Mouse (Mus musculus) liver, embryonic 14.5 days (tissue): ENCODE results near the gene Ces2e. TPM values are rescaled to one million over a fixed set of nuclear protein-coding genes. Genes with fewer than 3 reads are reported as not detected.

Experiments used
- ATAC-seq: fragments of 200-750 bp; cut with Nextera tagmentation; 2 replicates; pipeline ENCODE4 v1.8.0; 2017; ENCODE audit warnings: moderate number of reproducible peaks, mild to moderate bottlenecking, moderate library complexity; ENCODE audit not compliant: insufficient read depth
- DNase-seq, 3 experiments: peaks; one replicate each; pipeline ENCODE4 v3.0.0-alpha.2; 2012 to 2013; ENCODE audit warnings: low read depth in 3 of 3, low spot score in 3 of 3
- H3K27ac ChIP-seq: fragments of 300-500 bp; sonication (generic); 2 replicates; pipeline ENCODE4 v1.5.1; 2014; ENCODE audit warnings: moderate library complexity, mild to moderate bottlenecking, control low read depth, inconsistent platforms
- H3K27me3 ChIP-seq: fragments of 300-500 bp; sonication (generic); 2 replicates; pipeline ENCODE4 v1.6.1; 2014; ENCODE audit warnings: mild to moderate bottlenecking, low read length, moderate library complexity; ENCODE audit not compliant: control insufficient read depth, insufficient read depth
- H3K36me3 ChIP-seq: fragments of 300-500 bp; sonication (generic); replicated peaks from 2 replicates; pipeline ENCODE4 v1.6.1; 2014; ENCODE audit warnings: low read depth; ENCODE audit not compliant: control insufficient read depth, insufficient read depth
- H3K4me1 ChIP-seq, 2 experiments: fragments of 200-500 bp in 1 of 2; fragments of 300-500 bp in 1 of 2; sonication (generic) in 1 of 2; replicated peaks; 2 replicates each; pipeline ENCODE4 v1.6.1; 2012 to 2014; ENCODE audit warnings: antibody characterized with exemption in 1 of 2, inconsistent platforms in 1 of 2, low read length in 1 of 2; ENCODE audit not compliant: control insufficient read depth in 2 of 2, insufficient read depth in 2 of 2
- H3K4me2 ChIP-seq: fragments of 300-500 bp; sonication (generic); 2 replicates; pipeline ENCODE4 v1.6.1; 2014; ENCODE audit warnings: low read depth, mild to moderate bottlenecking, control low read depth, moderate library complexity
- H3K4me3 ChIP-seq, 2 experiments: fragments of 200-500 bp in 1 of 2; fragments of 300-500 bp in 1 of 2; sonication (generic) in 1 of 2; 2 replicates each; pipeline ENCODE4 v1.5.1; 2012 to 2014; ENCODE audit warnings: low read depth in 2 of 2, low read length in 2 of 2, mild to moderate bottlenecking in 2 of 2, control low read depth in 1 of 2, inconsistent platforms in 1 of 2, moderate library complexity in 1 of 2; ENCODE audit not compliant: insufficient read depth in 1 of 2
- H3K9ac ChIP-seq: fragments of 300-500 bp; sonication (generic); replicated peaks from 2 replicates; pipeline ENCODE4 v1.6.1; 2014; ENCODE audit warnings: mild to moderate bottlenecking, control low read depth, moderate library complexity
- H3K9me3 ChIP-seq: fragments of 300-500 bp; sonication (generic); 2 replicates; pipeline ENCODE4 v1.6.1; 2016; ENCODE audit warnings: low read length, mixed read lengths; ENCODE audit not compliant: control insufficient read depth
- CTCF ChIP-seq: IDR thresholded peaks from 2 replicates; pipeline ENCODE4 v1.5.1; 2016; ENCODE audit warnings: antibody characterized with exemption, low read depth, control low read depth
- EP300 ChIP-seq: IDR thresholded peaks from 2 replicates; pipeline ENCODE4 v1.6.1; 2016; ENCODE audit warnings: antibody characterized with exemption, low read depth
- WGBS: fragments of 180-500 bp; shearing (Covaris S2); extraction: QIAGEN DNeasy Blood & Tissue Kit; methylation state at CpG from one replicate; pipeline ENCODE4 v1.1.7; 2014; ENCODE audit not compliant: insufficient replicate concordance; 5-methylcytosine and 5-hydroxymethylcytosine counted together
- polyA plus RNA-seq, 2 experiments: library from polyadenylated mRNA; depleted of rRNA in 1 of 2; stranded (reverse) in 1 of 2; unstranded in 1 of 2; fragments of >200 nt; fragmentation: Nextera tagmentation in 1 of 2; extraction: Ambion mirVana in 1 of 2; gene quantifications; 2 replicates each; pipeline versions ENCODE4 v1.2.1 to v1.2.3; 2012 to 2014

Gene Ces2e
- polyA plus RNA-seq, 2 experiments = 1.6 to 2.1 TPM

DNA sequence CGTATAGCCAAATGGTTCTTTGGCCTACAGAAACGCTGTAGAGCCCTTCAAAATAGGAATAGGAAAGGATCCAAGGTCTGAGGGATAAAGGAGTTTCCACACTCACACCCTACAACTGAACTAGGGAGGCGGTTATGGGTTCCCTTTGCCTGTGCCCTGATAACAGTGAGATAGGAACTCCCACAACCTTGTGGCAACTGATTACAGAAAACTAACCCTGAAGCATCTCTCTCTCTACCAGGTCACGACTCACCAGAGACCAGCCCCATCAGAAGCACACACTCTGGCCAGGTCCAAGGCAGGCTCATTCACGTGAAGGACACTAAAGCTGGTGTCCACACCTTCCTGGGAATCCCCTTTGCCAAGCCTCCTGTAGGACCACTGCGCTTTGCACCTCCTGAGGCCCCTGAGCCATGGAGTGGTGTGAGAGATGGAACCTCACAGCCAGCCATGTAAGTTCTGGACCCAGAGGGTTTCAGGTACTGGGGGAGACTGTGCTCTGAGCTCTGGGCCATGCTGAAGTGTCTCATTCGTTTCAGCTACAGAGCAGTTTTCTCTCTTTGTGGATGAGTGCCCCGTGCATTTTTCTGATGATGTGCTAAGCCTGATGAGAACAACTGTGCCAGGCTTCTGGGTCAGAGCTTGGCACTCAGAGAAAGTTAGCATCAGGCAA, 36.3 kb downstream of the Ces2e start:
- Histone ChIP-seq H3K4me1 (peaks cover 14 to 18% of the 10 kb centered on the region in 2 experiments), H3K9ac (peak overlapping the region; percentile 88), H3K36me3 (peaks cover 32% of the 10 kb centered on the region), H3K9me3 (no peaks in the 10 kb centered on the region), H3K27ac (peak overlapping the region; percentile 93), H3K4me3 (peak overlapping the region; percentile 78 to 84), H3K27me3 (no peaks in the 10 kb centered on the region), H3K4me2 (peak overlapping the region; percentile 72)
- peak; percentile 97 for TF ChIP-seq EP300
- no peak for TF ChIP-seq CTCF
- DNase-seq (peak; percentile 76 to 79 (median 79)), ATAC-seq (peak; percentile 97)
- WGBS = 27% methylated on average over 8 of the region's 8 CpGs

GRCm38 (mm10) chr8:104963375-104963894, 37.4 kb downstream of the Ces2e start:
- ATAC-seq = no peak

GRCm38 (mm10) chr8:104984126-104984525, 58.1 kb downstream of the Ces2e start:
- no peak overlapping the region for H3K4me2 ChIP-seq
- ATAC-seq = no peak
- H3K27ac ChIP-seq = no peak overlapping the region
- no peaks in the 10 kb centered on the region for H3K4me1 ChIP-seq
- H3K36me3 ChIP-seq = no peaks in the 10 kb centered on the region
- H3K4me3 ChIP-seq = no peak overlapping the region
- DNase-seq = no peak
- H3K27me3 ChIP-seq = no peaks in the 10 kb centered on the region
- WGBS = 73% methylated on average over 5 of the region's 5 CpGs
- TF ChIP-seq CTCF (no peak), EP300 (no peak)
- H3K9me3 ChIP-seq = no peaks in the 10 kb centered on the region
- H3K9ac ChIP-seq = no peak overlapping the region

More at GRCm38 (mm10) chr8:104963375-104963894, 37.4 kb downstream of the Ces2e start:
- no peaks in the 10 kb centered on the region for H3K9me3 ChIP-seq
- 56% methylated on average over 4 of the region's 4 CpGs for WGBS
- H3K27ac ChIP-seq = peak overlapping the region; percentile 86
- peak overlapping the region; percentile 72 for H3K4me2 ChIP-seq
- peaks cover 42% of the 10 kb centered on the region for H3K36me3 ChIP-seq
- H3K9ac ChIP-seq = peak overlapping the region; percentile 88
- H3K4me3 ChIP-seq = peak overlapping the region; percentile 78 to 84
- TF ChIP-seq EP300 (no peak), CTCF (no peak)
- no peaks in the 10 kb centered on the region for H3K27me3 ChIP-seq
- peaks cover 14 to 18% of the 10 kb centered on the region in 2 experiments for H3K4me1 ChIP-seq
- DNase-seq = no peak

Other genes starting within 250 kb of the Ces2e start
- gene Ces2a, start 192.3 kb upstream of the Ces2e start, polyA plus RNA-seq (2012; rRNA removed) = 10.6 and 11.3 TPM in 2 replicates
- 9.9 and 12.1 TPM in 2 replicates for gene Ces2a, start 192.3 kb upstream of the Ces2e start, polyA plus RNA-seq (2014; fragmentation: Nextera tagmentation; extraction: Ambion mirVana)
- 0.10 and 0.16 TPM in 2 replicates for gene Ces2b, start 94.7 kb upstream of the Ces2e start, polyA plus RNA-seq (2012; rRNA removed)
- gene Ces2b, start 94.7 kb upstream of the Ces2e start, polyA plus RNA-seq (2014; fragmentation: Nextera tagmentation; extraction: Ambion mirVana) = 0.23 and 0.27 TPM in 2 replicates
- gene Ces2c, start 79.2 kb upstream of the Ces2e start, polyA plus RNA-seq (2012; rRNA removed) = 0.11 and 0.18 TPM in 2 replicates
- 0.06 TPM in 1 of 2 replicates, not detected in the other for gene Ces2c, start 79.2 kb upstream of the Ces2e start, polyA plus RNA-seq (2014; fragmentation: Nextera tagmentation; extraction: Ambion mirVana)
- gene Ces2f, start 21.1 kb downstream of the Ces2e start, polyA plus RNA-seq (2012; rRNA removed) = not detected in 2 replicates
- not detected in 2 replicates for gene Ces2f, start 21.1 kb downstream of the Ces2e start, polyA plus RNA-seq (2014; fragmentation: Nextera tagmentation; extraction: Ambion mirVana)
- gene Ces2g, start 35.5 kb downstream of the Ces2e start, polyA plus RNA-seq (2012; rRNA removed) = 21.3 and 21.5 TPM in 2 replicates
- 19.7 and 21.1 TPM in 2 replicates for gene Ces2g, start 35.5 kb downstream of the Ces2e start, polyA plus RNA-seq (2014; fragmentation: Nextera tagmentation; extraction: Ambion mirVana)
- gene Ces2h, start 74.6 kb downstream of the Ces2e start, polyA plus RNA-seq (2012; rRNA removed) = not detected in 2 replicates
- not detected in 2 replicates for gene Ces2h, start 74.6 kb downstream of the Ces2e start, polyA plus RNA-seq (2014; fragmentation: Nextera tagmentation; extraction: Ambion mirVana)
- 0.18 and 0.22 TPM in 2 replicates for gene Ces3a, start 122.3 kb downstream of the Ces2e start, polyA plus RNA-seq (2012; rRNA removed)
- 0.14 and 0.23 TPM in 2 replicates for gene Ces3a, start 122.3 kb downstream of the Ces2e start, polyA plus RNA-seq (2014; fragmentation: Nextera tagmentation; extraction: Ambion mirVana)
- not detected in 2 replicates for gene Ces3b, start 157.5 kb downstream of the Ces2e start, polyA plus RNA-seq (2012; rRNA removed)
- not detected in 2 replicates for gene Ces3b, start 157.5 kb downstream of the Ces2e start, polyA plus RNA-seq (2014; fragmentation: Nextera tagmentation; extraction: Ambion mirVana)
- gene Ces4a, start 205.5 kb downstream of the Ces2e start, polyA plus RNA-seq (2012; rRNA removed) = not detected in 2 replicates
- not detected in 2 replicates for gene Ces4a, start 205.5 kb downstream of the Ces2e start, polyA plus RNA-seq (2014; fragmentation: Nextera tagmentation; extraction: Ambion mirVana)
- gene Cbfb, start 244.4 kb downstream of the Ces2e start, polyA plus RNA-seq (2012; rRNA removed) = 3.6 and 5.8 TPM in 2 replicates
- gene Cbfb, start 244.4 kb downstream of the Ces2e start, polyA plus RNA-seq (2014; fragmentation: Nextera tagmentation; extraction: Ambion mirVana) = 7.5 and 7.8 TPM in 2 replicates